Comparison of ENCODE assay signal across 9 mouse cellular contexts in genomic region chr12:72082370-72082769, GRCm38 (mm10). TPM values are rescaled to one million over a fixed set of nuclear protein-coding genes. Genes with fewer than 3 reads are reported as not detected.
DNase-seq lines count a peak whose midpoint lies in the region; ATAC-seq and TF ChIP-seq lines count a peak whose summit lies in the region.
"Had no signal": no experiment of that assay in that cellular context is flagged by ENCODE, and none has a peak within 500 bp of the region (broad histone marks: within the 10 kb centered on the region; RNA-seq: fewer than 3 reads in every experiment).

No protein-coding gene starts in this region.

- H3K9me3 ChIP-seq in forebrain, embryonic 13.5 days (replicated peaks) = no peaks in the 10 kb centered on the region
- H3K9me3 ChIP-seq in lung, postnatal 0 days (ENCODE audit: low read length) = no peaks in the 10 kb centered on the region

- no peak for TF ChIP-seq CTCF in gastrocnemius, adult 2 months (IDR thresholded peaks at IDR 0.05)
- no peak for TF ChIP-seq CTCF in kidney, adult 2 months (conservative IDR thresholded peaks at IDR 0.05; ENCODE audit: insufficient read depth, insufficient read length, low read depth, low read length)
- TF ChIP-seq CTCF in lung, postnatal 0 days (IDR thresholded peaks at IDR 0.05) = no peak

- no peak overlapping the region for H3K27ac ChIP-seq in gastrocnemius, adult 2 months
- no peak overlapping the region for H3K27ac ChIP-seq in forebrain, embryonic 13.5 days
- H3K27ac ChIP-seq in kidney, adult 2 months (ENCODE audit: insufficient read depth, low read depth, low read length) = peak overlapping the region; percentile 2; the same call in 1 of the 2 replicates
- H3K27ac ChIP-seq in lung, postnatal 0 days (ENCODE audit: low read length) = no peak overlapping the region

- WGBS in forebrain, embryonic 13.5 days = 46% methylated on average over 18 of the region's 18 CpGs
- WGBS in kidney, adult 2 months = 16% methylated on average over 18 of the region's 18 CpGs
- 25% methylated on average over 18 of the region's 18 CpGs for WGBS in lung, postnatal 0 days

- peak overlapping the region; percentile 27 for H3K4me2 ChIP-seq in forebrain, embryonic 13.5 days
- peak overlapping the region; percentile 41 for H3K4me2 ChIP-seq in lung, postnatal 0 days (replicated peaks; ENCODE audit: low read depth, low read length)

- no peak for TF ChIP-seq EP300 in lung, postnatal 0 days (IDR thresholded peaks at IDR 0.05)

- H3K27me3 ChIP-seq in forebrain, embryonic 13.5 days = no peaks in the 10 kb centered on the region
- no peaks in the 10 kb centered on the region for H3K27me3 ChIP-seq in kidney, adult 2 months (replicated peaks; ENCODE audit: control insufficient read depth, insufficient read depth, low read length)
- no peaks in the 10 kb centered on the region for H3K27me3 ChIP-seq in lung, postnatal 0 days (replicated peaks; ENCODE audit: insufficient read depth, low read length)
- H3K27me3 ChIP-seq: CH12.LX had no signal

- H3K4me1 ChIP-seq in forebrain, embryonic 13.5 days = peaks cover 25% of the 10 kb centered on the region
- peaks cover 9% of the 10 kb centered on the region; the same call in 1 of the 2 replicates for H3K4me1 ChIP-seq in kidney, adult 2 months (ENCODE audit: control insufficient read depth, insufficient read depth, low read length)
- H3K4me1 ChIP-seq in lung, postnatal 0 days (ENCODE audit: insufficient read depth, low read depth, low read length) = peaks cover 6% of the 10 kb centered on the region; the same call in 1 of the 2 replicates

- no peak overlapping the region for H3K9ac ChIP-seq in forebrain, embryonic 13.5 days
- no peak overlapping the region for H3K9ac ChIP-seq in lung, postnatal 0 days (replicated peaks; ENCODE audit: low read depth)

- DNase-seq in gastrocnemius, adult 2 months = peak; percentile 36
- no peak for DNase-seq in gastrocnemius, adult 18-20 months (ENCODE audit: low spot score)
- DNase-seq in kidney, adult 2 months = peak; percentile 44
- DNase-seq in lung, postnatal 0 days (ENCODE audit: low spot score) = peak; percentile 40
- DNase-seq in urinary bladder, postnatal 36 days (ENCODE audit: low spot score in 2 of 2) = peak; percentile 23 to 46
- DNase-seq in spleen, adult 18-20 months = no peak

- ATAC-seq in forebrain, embryonic 13.5 days = no peak
- ATAC-seq in lung, postnatal 0 days = no peak
- ATAC-seq in megakaryocyte, adult 5-6 weeks (ENCODE audit: poor library complexity, severe bottlenecking) = no peak

- peak overlapping the region; percentile 40 for H3K4me3 ChIP-seq in gastrocnemius, adult 2 months
- H3K4me3 ChIP-seq in forebrain, embryonic 13.5 days = no peak overlapping the region
- peak overlapping the region; percentile 12 for H3K4me3 ChIP-seq in kidney, adult 2 months (ENCODE audit: insufficient read depth, low read depth, low read length)
- no peak overlapping the region for H3K4me3 ChIP-seq in lung, postnatal 0 days (ENCODE audit: low read depth, low read length)

- TF ChIP-seq POLR2A in kidney, adult 2 months (IDR thresholded peaks at IDR 0.05; ENCODE audit: low read depth, low read length) = no peak

- intact Hi-C loops in gastrocnemius, adult 2 months (cut with DNase I) = loop anchor here (10.0 kb wide), 2 partner anchors 582 to 1258 kb away; partner anchors contain the start of genes Dhrs7 and Frmd6

- H3K36me3 ChIP-seq in forebrain, embryonic 13.5 days (ENCODE audit: poor library complexity, severe bottlenecking) = no peaks in the 10 kb centered on the region
- no peaks in the 10 kb centered on the region for H3K36me3 ChIP-seq in kidney, adult 2 months (ENCODE audit: control insufficient read depth, insufficient read depth, low read length)
- H3K36me3 ChIP-seq in lung, postnatal 0 days (ENCODE audit: insufficient read depth, low read length) = no peaks in the 10 kb centered on the region

RNA-seq across cellular contexts. Expression of gene L3hypdh, which starts 2.9 kb away (rescaled TPM):
- 1 to 10 TPM in 1 of 2 experiments, under 1 TPM in 1; 0.56 to 1.2 TPM for total RNA-seq in gastrocnemius, adult 2 months (2021)
- under 1 TPM; 0.76 to 0.80 TPM for total RNA-seq in gastrocnemius, adult 18-20 months (2021)
- polyA plus RNA-seq in forebrain, embryonic 13.5 days (2015; fragmentation: Nextera tagmentation; extraction: Ambion mirVana) = 6.9 and 7.7 TPM in 2 replicates
- polyA plus RNA-seq in kidney, adult 2 months (2012; rRNA removed) = 35.4 and 49.9 TPM in 2 replicates
- 10.7 and 11.7 TPM in 2 replicates for polyA plus RNA-seq in lung, postnatal 0 days (2015; fragmentation: Nextera tagmentation; extraction: Ambion mirVana)
- total RNA-seq in megakaryocyte, adult 5-6 weeks (2015) = 0.55 TPM in 1 of 2 replicates, not detected in the other
- total RNA-seq in megakaryocyte, adult 5-6 weeks (2017) = 0.15 and 0.49 TPM in 2 replicates

RNA-seq across cellular contexts. Expression of gene Jkamp, which starts 3.0 kb away (rescaled TPM):
- 10 to 100 TPM in 1 of 2 experiments, 1 to 10 TPM in 1; 9.5 to 10.3 TPM for total RNA-seq in gastrocnemius, adult 2 months (2021)
- total RNA-seq in gastrocnemius, adult 18-20 months (2021) = 10 to 100 TPM; 10.4 to 13.7 TPM
- 112 and 116 TPM in 2 replicates for polyA plus RNA-seq in forebrain, embryonic 13.5 days (2015; fragmentation: Nextera tagmentation; extraction: Ambion mirVana)
- polyA plus RNA-seq in kidney, adult 2 months (2012; rRNA removed) = 104 and 114 TPM in 2 replicates
- polyA plus RNA-seq in lung, postnatal 0 days (2015; fragmentation: Nextera tagmentation; extraction: Ambion mirVana) = 73.2 and 78.8 TPM in 2 replicates
- total RNA-seq in megakaryocyte, adult 5-6 weeks (2015) = 32.9 and 43.3 TPM in 2 replicates
- total RNA-seq in megakaryocyte, adult 5-6 weeks (2017) = 15.9 and 23.2 TPM in 2 replicates

RNA-seq across cellular contexts. Expression of gene Gpr135, which starts 11.4 kb away (rescaled TPM):
- total RNA-seq in gastrocnemius, adult 2 months (2021) = under 1 TPM; 0.13 to 0.14 TPM
- under 1 TPM in 1 of 2 experiments, not detected in 1; 0.17 TPM for total RNA-seq in gastrocnemius, adult 18-20 months (2021)
- polyA plus RNA-seq in forebrain, embryonic 13.5 days (2015; fragmentation: Nextera tagmentation; extraction: Ambion mirVana) = 1.4 and 1.5 TPM in 2 replicates
- polyA plus RNA-seq in kidney, adult 2 months (2012; rRNA removed) = 3.0 and 5.5 TPM in 2 replicates
- 0.49 and 0.55 TPM in 2 replicates for polyA plus RNA-seq in lung, postnatal 0 days (2015; fragmentation: Nextera tagmentation; extraction: Ambion mirVana)
- total RNA-seq in megakaryocyte, adult 5-6 weeks (2015) = 0.11 and 0.16 TPM in 2 replicates
- total RNA-seq in megakaryocyte, adult 5-6 weeks (2017) = not detected in 2 replicates
- total RNA-seq: CH12.LX had no signal

Comparison
In these comparisons a context has a peak if more than half of its experiments do, and no peak if none do; other contexts are left out.
1. DNase-seq: peak in gastrocnemius, adult 2 months (single experiment), kidney, adult 2 months (single experiment), lung, postnatal 0 days (single experiment) and urinary bladder, postnatal 36 days (2 of 2); none in gastrocnemius, adult 18-20 months (single experiment) and spleen, adult 18-20 months (0 of 2).
2. H3K4me3 ChIP-seq: peak in gastrocnemius, adult 2 months (single experiment) and kidney, adult 2 months (single experiment); none in forebrain, embryonic 13.5 days (single experiment) and lung, postnatal 0 days (single experiment).